Mouse (Mus musculus) spleen, adult 2 months (tissue): ENCODE results near the gene Kcnk5.

Experiments
- CTCF ChIP-seq: fragments of 200-500 bp; IDR thresholded peaks from 2 replicates; pipeline ENCODE4 v1.5.1; 2011; ENCODE audit warnings: mild to moderate bottlenecking, inconsistent platforms; ENCODE audit not compliant: insufficient read depth, insufficient read length, insufficient replicate concordance; ENCODE audit errors: extremely low read depth
- POLR2A ChIP-seq: fragments of 200-500 bp; IDR thresholded peaks from 2 replicates; pipeline ENCODE4 v1.6.1; 2011; ENCODE audit warnings: low read depth, low read length, inconsistent platforms

GRCm38 (mm10) chr14:20229437-20229836, 47.8 kb upstream of the Kcnk5 start:
- TF ChIP-seq CTCF = no peak
- TF ChIP-seq POLR2A = no peak
